ENCODE assay signal across 13 mouse cellular contexts in genomic region chr6:18547516-18548465, GRCm38 (mm10). TPM values are rescaled to one million over a fixed set of nuclear protein-coding genes. Genes with fewer than 3 reads are reported as not detected.
A peak's percentile ranks its signal among the peaks of the same experiment; 100 is the strongest.
DNase-seq lines count a peak whose midpoint lies in the region; ATAC-seq and TF ChIP-seq lines count a peak whose summit lies in the region.
"Had no signal": no experiment of that assay in that cellular context is flagged by ENCODE, and none has a peak within 500 bp of the region (broad histone marks: within the 10 kb centered on the region; RNA-seq: fewer than 3 reads in every experiment).

No protein-coding gene starts in this region.

- H3K4me2 ChIP-seq in heart, postnatal 0 days (ENCODE audit: low read depth, low read length) = peak overlapping the region; percentile 56
- peak overlapping the region; percentile 51 for H3K4me2 ChIP-seq in hindbrain, postnatal 0 days (ENCODE audit: low read depth, low read length)
- peak overlapping the region; percentile 24 for H3K4me2 ChIP-seq in stomach, embryonic 16.5 days (ENCODE audit: low read depth, low read length)
- H3K4me2 ChIP-seq: liver, embryonic 15.5 days had no signal

- no peaks in the 10 kb centered on the region for H3K79me2 ChIP-seq in heart, adult 2 months (replicated peaks; ENCODE audit: control insufficient read depth, insufficient read depth, low read length)

- 39% methylated on average over 24 of the region's 24 CpGs for WGBS in heart, postnatal 0 days
- 40% methylated on average over 24 of the region's 24 CpGs for WGBS in heart, adult 2 months
- 30% methylated on average over 24 of the region's 24 CpGs for WGBS in hindbrain, postnatal 0 days
- 54% methylated on average over 24 of the region's 24 CpGs for WGBS in stomach, embryonic 16.5 days

- ATAC-seq in heart, postnatal 0 days (ENCODE audit: insufficient read depth, low read depth) = no peak
- 0 out of 2 replicates have a peak, but pooled peaks have one; percentile 21 for ATAC-seq in hindbrain, postnatal 0 days
- ATAC-seq in stomach, embryonic 16.5 days (ENCODE audit: insufficient read depth, low FRiP score) = no peak

- no peak overlapping the region for H3K9ac ChIP-seq in heart, postnatal 0 days (replicated peaks; ENCODE audit: low read depth, low read length)
- H3K9ac ChIP-seq in heart, adult 2 months (ENCODE audit: low read depth, low read length) = no peak overlapping the region
- 0 out of 2 replicates have a peak overlapping the region, but pooled peaks have one; percentile 22 for H3K9ac ChIP-seq in hindbrain, postnatal 0 days (replicated peaks; ENCODE audit: low read length)
- no peak overlapping the region for H3K9ac ChIP-seq in stomach, embryonic 16.5 days (ENCODE audit: low read length)
- H3K9ac ChIP-seq: liver, embryonic 15.5 days had no signal

- no peaks in the 10 kb centered on the region for H3K4me1 ChIP-seq in heart, postnatal 0 days (ENCODE audit: control insufficient read depth, insufficient read depth)
- H3K4me1 ChIP-seq in heart, adult 2 months (ENCODE audit: control insufficient read depth, insufficient read depth, low read length) = no peaks in the 10 kb centered on the region
- 0 out of 2 replicates have a peak, but pooled peaks cover 3% of the 10 kb centered on the region for H3K4me1 ChIP-seq in hindbrain, postnatal 0 days (ENCODE audit: insufficient read depth, low read length)
- no peaks in the 10 kb centered on the region for H3K4me1 ChIP-seq in stomach, embryonic 16.5 days (ENCODE audit: control insufficient read depth, insufficient read depth, low read length)
- H3K4me1 ChIP-seq: liver, embryonic 15.5 days had no signal

- no peaks in the 10 kb centered on the region for H3K27me3 ChIP-seq in heart, postnatal 0 days (ENCODE audit: control insufficient read depth, insufficient read depth, low read length)
- H3K27me3 ChIP-seq in heart, adult 2 months (ENCODE audit: control insufficient read depth, insufficient read depth, low read length) = no peaks in the 10 kb centered on the region
- H3K27me3 ChIP-seq in hindbrain, postnatal 0 days (ENCODE audit: insufficient read depth, low read length) = no peaks in the 10 kb centered on the region
- 0 out of 2 replicates have a peak, but pooled peaks cover 3% of the 10 kb centered on the region for H3K27me3 ChIP-seq in stomach, embryonic 16.5 days (ENCODE audit: control insufficient read depth, insufficient read depth, low read length)
- H3K27me3 ChIP-seq: liver, embryonic 15.5 days had no signal

- no peak for TF ChIP-seq EP300 in heart, postnatal 0 days (IDR thresholded peaks at IDR 0.05; ENCODE audit: low read depth)
- no peak for TF ChIP-seq EP300 in heart, adult 2 months (IDR thresholded peaks at IDR 0.05; ENCODE audit: insufficient read depth, low read depth, low read length)

- TF ChIP-seq POLR2A in heart, adult 2 months (IDR thresholded peaks at IDR 0.05; ENCODE audit: insufficient read depth, low read depth, low read length) = no peak

- intact Hi-C loops in heart, adult 2 months (cut with DNase I) = no loop called here

- TF ChIP-seq CTCF in heart, postnatal 0 days (IDR thresholded peaks at IDR 0.05; ENCODE audit: low read depth) = no peak
- TF ChIP-seq CTCF in heart, adult 2 months (IDR thresholded peaks at IDR 0.05) = no peak
- no peak for TF ChIP-seq CTCF in hindbrain, postnatal 0 days (IDR thresholded peaks at IDR 0.05; ENCODE audit: low read depth)

- H3K4me3 ChIP-seq in heart, postnatal 0 days (ENCODE audit: low read depth, low read length) = peak overlapping the region; percentile 9; the same call in 1 of the 2 replicates
- H3K4me3 ChIP-seq in heart, adult 2 months = no peak overlapping the region
- peak overlapping the region; percentile 14 for H3K4me3 ChIP-seq in hindbrain, postnatal 0 days (ENCODE audit: low read length)
- no peak overlapping the region for H3K4me3 ChIP-seq in stomach, embryonic 16.5 days (replicated peaks; ENCODE audit: low read length)
- H3K4me3 ChIP-seq: liver, embryonic 15.5 days had no signal

- no peaks in the 10 kb centered on the region for H3K9me3 ChIP-seq in heart, postnatal 0 days (replicated peaks; ENCODE audit: control insufficient read depth, low read length)
- no peaks in the 10 kb centered on the region for H3K9me3 ChIP-seq in hindbrain, postnatal 0 days (ENCODE audit: low read length)
- H3K9me3 ChIP-seq in stomach, embryonic 16.5 days (replicated peaks; ENCODE audit: control insufficient read depth, low read length) = no peaks in the 10 kb centered on the region
- H3K9me3 ChIP-seq: G1E; liver, embryonic 15.5 days had no signal

- no peaks in the 10 kb centered on the region for H3K36me3 ChIP-seq in heart, postnatal 0 days (replicated peaks; ENCODE audit: control insufficient read depth, insufficient read depth, low read length)
- H3K36me3 ChIP-seq in heart, adult 2 months (ENCODE audit: control insufficient read depth, insufficient read depth, low read length) = no peaks in the 10 kb centered on the region
- H3K36me3 ChIP-seq in hindbrain, postnatal 0 days (ENCODE audit: insufficient read depth, low read length) = no peaks in the 10 kb centered on the region
- no peaks in the 10 kb centered on the region for H3K36me3 ChIP-seq in stomach, embryonic 16.5 days (ENCODE audit: control insufficient read depth, insufficient read depth, low read length)
- H3K36me3 ChIP-seq: G1E; liver, embryonic 15.5 days had no signal

- DNase-seq in heart, postnatal 0 days (ENCODE audit: low spot score) = no peak
- DNase-seq in heart, adult 2 months = no peak
- peak; percentile 19 for DNase-seq in retina, postnatal 1 day
- DNase-seq in retina, embryonic 14.5 days (ENCODE audit: low spot score) = no peak
- DNase-seq in hindbrain, postnatal 0 days (ENCODE audit: low spot score) = no peak
- no peak for DNase-seq in layer of hippocampus, adult 11-12 months (ENCODE audit: low spot score)
- DNase-seq: adrenal gland, postnatal 36 days; cerebellum, postnatal 25 days; gastrocnemius, postnatal 14 days; kidney, adult 9 months had no signal

- no peak overlapping the region for H3K27ac ChIP-seq in heart, postnatal 0 days (ENCODE audit: low read depth)
- no peak overlapping the region for H3K27ac ChIP-seq in heart, adult 2 months
- H3K27ac ChIP-seq in hindbrain, postnatal 0 days = no peak overlapping the region
- H3K27ac ChIP-seq in stomach, embryonic 16.5 days (ENCODE audit: low read length) = no peak overlapping the region
- H3K27ac ChIP-seq: liver, embryonic 15.5 days had no signal

RNA-seq across cellular contexts. Expression of gene Cttnbp2, which starts 33.1 kb away (rescaled TPM):
- total RNA-seq in heart, postnatal 0 days (2014; rRNA removed; ENCODE audit: low replicate concordance) = 0.69 and 23.4 TPM in 2 replicates
- 2.3 and 2.8 TPM in 2 replicates for polyA plus RNA-seq in heart, postnatal 0 days (2015; fragmentation: Nextera tagmentation; extraction: Ambion mirVana)
- 1 to 10 TPM; 1.3 to 2.3 TPM for total RNA-seq in heart, adult 2 months (2021)
- 0.66 and 1.00 TPM in 2 replicates for polyA plus RNA-seq in heart, adult 2 months (2012; rRNA removed)
- 23.1 and 24.0 TPM in 2 replicates for total RNA-seq in hindbrain, postnatal 0 days (2014; rRNA removed)
- 30.8 and 37.6 TPM in 2 replicates for polyA plus RNA-seq in hindbrain, postnatal 0 days (2015; fragmentation: Nextera tagmentation; extraction: Ambion mirVana)
- 14.5 and 15.0 TPM in 2 replicates for polyA plus RNA-seq in stomach, embryonic 16.5 days (2015; fragmentation: Nextera tagmentation; extraction: Ambion mirVana)
- polyA plus RNA-seq: G1E had no signal

Comparison
In these comparisons a context has a peak if more than half of its experiments do, and no peak if none do; other contexts are left out.
1. H3K4me3 ChIP-seq: peak in heart, postnatal 0 days (single experiment) and hindbrain, postnatal 0 days (single experiment); none in heart, adult 2 months (single experiment) and stomach, embryonic 16.5 days (single experiment).
2. Peak in every context shown above with its lines, with median percentiles within 50 percentile points of each other: H3K4me2 ChIP-seq.